Mouse (Mus musculus): ENCODE results near the gene Carnmt1.

Gene Carnmt1

GRCm38 (mm10) chr19:18670608-18671007, at the start of gene Carnmt1:
TSS of gene Carnmt1 (plus strand) at chr19:18670764.
- DNase-seq = peak; percentile 97

- no peak for DNase-seq
These were observed 46.7 kb upstream of the Carnmt1 start for GRCm38 (mm10) chr19:18623894-18624293.

GRCm38 (mm10) chr19:18629589-18629988, 41.0 kb upstream of the Carnmt1 start:
- DNase-seq = no peak

- no peak for DNase-seq
These were observed 40.1 kb upstream of the Carnmt1 start for GRCm38 (mm10) chr19:18630221-18631119.

GRCm38 (mm10) chr19:18631161-18631643, 39.4 kb upstream of the Carnmt1 start:
- peak; percentile 46 to 49 for DNase-seq

GRCm38 (mm10) chr19:18631644-18632219, 38.8 kb upstream of the Carnmt1 start, which contains the start of the genes Ostf1 and Nmrk1:
TSS of gene Ostf1 (minus strand) at chr19:18631823.
TSS of gene Nmrk1 (plus strand) at chr19:18631950.
- peak; percentile 89 to 92 for DNase-seq

- DNase-seq = no peak
These were observed 38.1 kb upstream of the Carnmt1 start for GRCm38 (mm10) chr19:18632231-18633185.

- DNase-seq = no peak
These were observed 32.6 kb upstream of the Carnmt1 start for GRCm38 (mm10) chr19:18637954-18638353.

- DNase-seq = peak; percentile 12 to 34
These were observed 31.6 kb upstream of the Carnmt1 start for GRCm38 (mm10) chr19:18638949-18639348.

GRCm38 (mm10) chr19:18639552-18639951, 31.0 kb upstream of the Carnmt1 start:
- no peak for DNase-seq

GRCm38 (mm10) chr19:18641001-18641400, 29.6 kb upstream of the Carnmt1 start:
- DNase-seq = no peak

- DNase-seq = no peak
These were observed 27.2 kb upstream of the Carnmt1 start for GRCm38 (mm10) chr19:18643411-18643810.

- DNase-seq = no peak
These were observed 26.5 kb upstream of the Carnmt1 start for GRCm38 (mm10) chr19:18644084-18644483.

- no peak for DNase-seq
These were observed 24.2 kb upstream of the Carnmt1 start for GRCm38 (mm10) chr19:18646397-18646796.

GRCm38 (mm10) chr19:18646853-18647420, 23.6 kb upstream of the Carnmt1 start:
- no peak for DNase-seq

- no peak for DNase-seq
These were observed 22.6 kb upstream of the Carnmt1 start for GRCm38 (mm10) chr19:18647775-18648557.

- DNase-seq = no peak
These were observed 22.0 kb upstream of the Carnmt1 start for GRCm38 (mm10) chr19:18648558-18648945.

GRCm38 (mm10) chr19:18649955-18650354, 20.6 kb upstream of the Carnmt1 start:
- no peak for DNase-seq

GRCm38 (mm10) chr19:18650473-18650872, 20.1 kb upstream of the Carnmt1 start:
- no peak for DNase-seq

- no peak for DNase-seq
These were observed 18.0 kb upstream of the Carnmt1 start for GRCm38 (mm10) chr19:18652592-18652991.

- DNase-seq = no peak
These were observed 17.5 kb upstream of the Carnmt1 start for GRCm38 (mm10) chr19:18653058-18653457.

Data from thymus, adult 18-20 months (tissue).